Mouse (Mus musculus) left cerebral cortex, postnatal 36 days (tissue): ENCODE measurements at regions not wholly inside any gene's neighbourhood (a gene's known extent, or its start where the extent isn't known, plus 50 kb on each side); places are given as distances from the start of the nearest gene placed in this dataset.

Experiments
- DNase-seq, 2 experiments: peaks; one replicate each; pipeline ENCODE4 v3.0.0; 2021 to 2022; ENCODE audit warnings: low spot score in 2 of 2, mixed read lengths in 1 of 2
- intact Hi-C: fragments of 180-260 bp; cut with DNase I; formaldehyde crosslinking; loops from one replicate; pipeline ENCODE4 v1.15.1; 2025

- intact Hi-C loops: loop anchor here (2.0 to 10.0 kb wide), 4 partner anchors 66 to 696 kb away; no protein-coding TSS in a partner anchor
- DNase-seq: peak; percentile 53 to 57
Measured at GRCm38 (mm10) chr3:35340935-35341800, 412.7 kb upstream of the Atp11b start.

- peak in 1 of 2 experiments; percentile 9 for DNase-seq
- intact Hi-C loops: loop anchor here (2.0 to 10.0 kb wide), 4 partner anchors 65 to 697 kb away; no protein-coding TSS in a partner anchor
Measured at GRCm38 (mm10) chr3:35341840-35342239, 412.1 kb upstream of the Atp11b start.

GRCm38 (mm10) chr3:35342584-35342983 lies 411.3 kb upstream of the Atp11b start:
- intact Hi-C loops: loop anchor here (5.0 to 10.0 kb wide), 3 partner anchors 65 to 698 kb away; no protein-coding TSS in a partner anchor
- peak; percentile 65 to 67 for DNase-seq

- intact Hi-C loops: loop anchor here (5.0 to 10.0 kb wide), 3 partner anchors 63 to 699 kb away; no protein-coding TSS in a partner anchor
- DNase-seq: no peak
Measured at GRCm38 (mm10) chr3:35343936-35344335, 410.0 kb upstream of the Atp11b start.

- no peak for DNase-seq
- intact Hi-C loops: loop anchor here (10.0 kb wide), 2 partner anchors 204 to 704 kb away; no protein-coding TSS in a partner anchor
Measured at GRCm38 (mm10) chr3:35349114-35349513, 404.8 kb upstream of the Atp11b start.

GRCm38 (mm10) chr3:35353442-35353841 lies 400.5 kb upstream of the Atp11b start:
- no peak for DNase-seq
- intact Hi-C loops: no loop called here

- intact Hi-C loops: no loop called here
- no peak for DNase-seq
Measured at GRCm38 (mm10) chr3:35353920-35354319, 400.0 kb upstream of the Atp11b start.

- intact Hi-C loops: no loop called here
- no peak for DNase-seq
Measured at GRCm38 (mm10) chr3:35354356-35354755, 399.6 kb upstream of the Atp11b start.

GRCm38 (mm10) chr3:35357111-35357510 lies 396.8 kb upstream of the Atp11b start:
- no peak for DNase-seq
- intact Hi-C loops: no loop called here

GRCm38 (mm10) chr3:35358541-35358940 lies 395.4 kb upstream of the Atp11b start:
- intact Hi-C loops: no loop called here
- DNase-seq: no peak

GRCm38 (mm10) chr3:35359288-35359687 lies 394.6 kb upstream of the Atp11b start:
- DNase-seq: no peak
- intact Hi-C loops: no loop called here

- intact Hi-C loops: no loop called here
- no peak for DNase-seq
Measured at GRCm38 (mm10) chr3:35360515-35360914, 393.4 kb upstream of the Atp11b start.

- intact Hi-C loops: no loop called here
- DNase-seq: no peak
Measured at GRCm38 (mm10) chr3:35361086-35361485, 392.8 kb upstream of the Atp11b start.

GRCm38 (mm10) chr3:35365431-35365830 lies 388.5 kb upstream of the Atp11b start:
- intact Hi-C loops: no loop called here
- DNase-seq: no peak

GRCm38 (mm10) chr3:35372276-35372675 lies 381.6 kb upstream of the Atp11b start:
- intact Hi-C loops: no loop called here
- no peak for DNase-seq

GRCm38 (mm10) chr3:35387386-35387785 lies 366.5 kb upstream of the Atp11b start:
- intact Hi-C loops: no loop called here
- no peak for DNase-seq

GRCm38 (mm10) chr3:35392657-35393056 lies 361.2 kb upstream of the Atp11b start:
- DNase-seq: no peak
- intact Hi-C loops: no loop called here

- DNase-seq: no peak
- intact Hi-C loops: no loop called here
Measured at GRCm38 (mm10) chr3:35400213-35400612, 353.7 kb upstream of the Atp11b start.

- intact Hi-C loops: no loop called here
- DNase-seq: no peak
Measured at GRCm38 (mm10) chr3:35402666-35403065, 351.2 kb upstream of the Atp11b start.

GRCm38 (mm10) chr3:35403952-35404351 lies 350.0 kb upstream of the Atp11b start:
- no peak for DNase-seq
- intact Hi-C loops: no loop called here
